Mouse (Mus musculus) MEL (cell line): ENCODE data around the gene Snapc2.

ENCODE experiments used
- E2F4 ChIP-seq: IDR thresholded peaks from 2 replicates; pipeline ENCODE4 v1.6.1; 2011; ENCODE audit warnings: low read depth, low read length, improper control_type of control experiment, borderline replicate concordance
- HCFC1 ChIP-seq: IDR thresholded peaks from 2 replicates; pipeline ENCODE4 v1.6.1; 2012; ENCODE audit warnings: low read depth, mild to moderate bottlenecking, inconsistent platforms, low read length, improper control_type of control experiment, moderate library complexity
- POLR2AphosphoS5 ChIP-seq: IDR thresholded peaks from 2 replicates; pipeline ENCODE4 v1.6.1; 2012; ENCODE audit warnings: low read depth, borderline replicate concordance, mild to moderate bottlenecking, inconsistent platforms, low read length, moderate library complexity, mixed read lengths
- SIN3A ChIP-seq: IDR thresholded peaks from 2 replicates; pipeline ENCODE4 v1.6.1; 2012; ENCODE audit warnings: low read length, improper control_type of control experiment, inconsistent platforms
- UBTF ChIP-seq: IDR thresholded peaks from 2 replicates; pipeline ENCODE4 v1.6.1; 2012; ENCODE audit warnings: low read depth, mild to moderate bottlenecking, inconsistent platforms, low read length, improper control_type of control experiment, moderate library complexity, borderline replicate concordance; ENCODE audit not compliant: insufficient read depth

GRCm38 (mm10) chr8:4257350-4257749 lies 4.5 kb downstream of the Snapc2 start:
- TF ChIP-seq HCFC1 = no peak
- no peak for TF ChIP-seq SIN3A
- no peak for TF ChIP-seq POLR2AphosphoS5
- no peak for TF ChIP-seq UBTF
- TF ChIP-seq E2F4 = no peak
